Mouse (Mus musculus): ENCODE measurements around the gene Epx. TPM values are rescaled to one million over a fixed set of nuclear protein-coding genes. Genes with fewer than 3 reads are reported as not detected.

The Epx gene
- 2.9 and 5.4 TPM in 2 replicates for polyA plus RNA-seq (2012; rRNA removed)

DNA sequence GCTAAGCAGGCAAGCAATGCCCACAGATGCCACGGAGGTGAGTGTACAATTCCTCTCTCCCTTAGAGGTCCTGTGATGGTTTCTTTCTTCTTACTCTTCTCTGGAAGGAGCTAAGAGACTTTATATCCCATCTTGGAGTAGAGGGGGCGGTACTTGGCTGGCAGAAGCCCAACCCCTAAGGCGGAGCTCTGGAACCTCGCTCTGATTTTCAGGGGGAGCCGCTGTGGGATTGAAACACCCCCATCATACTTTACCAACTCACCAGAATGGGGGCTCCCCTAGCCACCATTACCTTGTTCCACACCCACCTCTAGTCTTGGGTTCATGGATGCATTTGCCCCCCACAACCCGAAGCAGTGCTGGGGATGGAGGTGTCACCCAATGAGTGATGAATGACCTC is at the start of gene Epx:
Gene Epx (minus strand): TSS at position 101 of the 400 bp plus-strand sequence.

DNA sequence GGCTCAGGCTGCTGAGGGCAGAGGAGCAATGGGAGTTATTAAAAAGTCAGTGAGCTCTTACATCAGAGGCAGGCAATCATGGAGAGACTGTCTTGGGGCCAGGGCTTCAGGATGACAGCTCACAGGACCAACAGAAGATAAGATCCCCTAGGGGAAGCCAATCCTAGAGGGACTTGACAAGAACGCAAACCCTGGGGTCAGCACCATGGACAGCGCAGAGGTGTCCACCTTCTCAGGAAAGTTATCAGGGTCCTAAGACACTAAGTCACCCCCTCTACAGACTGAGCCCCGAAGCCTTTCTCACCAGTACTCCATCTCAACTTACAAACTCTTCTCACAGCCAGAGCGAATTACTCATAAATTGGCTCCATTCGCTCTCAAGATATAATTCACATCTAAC is 45.6 kb upstream of the Epx start, which contains the start of gene Olfr464:
Gene Olfr464 (minus strand): TSS at position 2 of the 400 bp plus-strand sequence.

GRCm38 (mm10) chr11:87897287-87897686 is 22.0 kb upstream of the Epx start, which contains the start of gene Olfr463:
Olfr463 (minus strand) TSS chr11:87897387.

GRCm38 (mm10) chr11:87892168-87892567 is 16.8 kb upstream of the Epx start, which contains the start of gene Olfr462:
Olfr462 (minus strand) TSS chr11:87892268.

GRCm38 (mm10) chr11:87852690-87853596 is 22.4 kb downstream of the Epx start, which contains the start of gene Mks1:
Mks1 (plus strand) TSS chr11:87853215.

DNA sequence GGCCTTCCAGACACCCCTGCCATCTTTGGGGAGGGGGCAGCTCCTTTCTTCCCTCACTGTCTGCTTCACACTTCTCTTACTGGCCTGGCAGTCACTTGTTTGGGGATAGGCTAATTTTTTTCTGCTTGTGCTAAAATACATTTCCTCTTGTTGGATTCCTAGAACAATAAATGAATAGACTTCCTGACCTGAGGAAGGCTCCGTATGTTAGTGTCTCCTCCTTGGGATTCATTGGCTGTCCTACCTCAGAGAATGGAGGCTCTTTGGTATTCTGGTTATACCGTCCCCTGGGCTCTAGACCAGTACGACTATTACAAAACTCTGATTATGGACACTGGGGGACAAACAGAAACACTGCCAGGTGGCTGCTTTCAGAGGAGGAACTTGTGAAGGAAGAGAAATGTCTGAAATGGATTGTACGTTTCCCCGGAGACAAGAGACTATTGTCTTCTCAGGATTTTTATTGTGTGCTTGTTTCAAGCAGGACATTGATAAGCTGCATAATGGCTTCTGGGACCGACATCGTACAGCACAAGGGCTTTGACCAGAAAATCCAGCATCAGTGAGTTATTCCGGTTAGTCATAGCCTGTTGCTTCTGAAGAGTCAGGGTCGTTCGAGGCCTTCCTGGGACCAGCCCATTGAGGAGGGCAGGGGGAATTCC is 47.0 kb downstream of the Epx start, which contains the start of gene Lpo:
Gene Lpo (minus strand): TSS at position 51 of the 662 bp plus-strand sequence.

Other genes with a start within 250 kb of the Epx start
- 4.0 and 5.3 TPM in 2 replicates for gene Rnf43, start 212.8 kb downstream of the Epx start, polyA plus RNA-seq (2012; rRNA removed)
- gene Supt4a, start 138.0 kb downstream of the Epx start, polyA plus RNA-seq (2012; rRNA removed) = 86.8 and 87.5 TPM in 2 replicates
- 3.8 and 4.7 TPM in 2 replicates for gene Tspoap1, start 115.0 kb downstream of the Epx start, polyA plus RNA-seq (2012; rRNA removed)
- 129 and 195 TPM in 2 replicates for gene Mpo, start 82.0 kb downstream of the Epx start, polyA plus RNA-seq (2012; rRNA removed)
- gene Lpo, start 47.2 kb downstream of the Epx start, polyA plus RNA-seq (2012; rRNA removed) = not detected in 2 replicates
- gene Mks1, start 22.3 kb downstream of the Epx start, polyA plus RNA-seq (2012; rRNA removed) = 2.4 and 3.0 TPM in 2 replicates
- not detected in 2 replicates for gene Olfr462, start 16.7 kb upstream of the Epx start, polyA plus RNA-seq (2012; rRNA removed)
- not detected in 2 replicates for gene Olfr463, start 21.9 kb upstream of the Epx start, polyA plus RNA-seq (2012; rRNA removed)
- gene Olfr464, start 45.4 kb upstream of the Epx start, polyA plus RNA-seq (2012; rRNA removed) = not detected in 2 replicates
- 24.6 and 26.2 TPM in 2 replicates for gene Dynll2, start 112.0 kb upstream of the Epx start, polyA plus RNA-seq (2012; rRNA removed)
- 128 and 142 TPM in 2 replicates for gene Srsf1, start 171.8 kb upstream of the Epx start, polyA plus RNA-seq (2012; rRNA removed)
- 4.7 and 5.3 TPM in 2 replicates for gene Vezf1, start 192.7 kb upstream of the Epx start, polyA plus RNA-seq (2012; rRNA removed)
- gene Cuedc1, start 222.5 kb upstream of the Epx start, polyA plus RNA-seq (2012; rRNA removed) = 1.2 and 1.4 TPM in 2 replicates